Mouse (Mus musculus): ENCODE measurements around the gene Efs. TPM values are rescaled to one million over a fixed set of nuclear protein-coding genes. Genes with fewer than 3 reads are reported as not detected.
"Not testable (repeated sequence)": the region's sequence is repeated elsewhere in the genome, so short reads cannot be mapped to it uniquely, and the experiment has no call there.

The Efs gene
- 10 to 100 TPM; 13.2 to 13.9 TPM for total RNA-seq (2021)
- long read RNA-seq, experiment 1, transcript Efs-201 (6 exons, 2,705 nt), result major isoform, 5 of 9 reads
- long read RNA-seq, experiment 1, partial matches to known transcripts, result 2 of 9 reads
- long read RNA-seq, experiment 1, other reads (novel, unspliced or antisense), result 2 of 9 reads
- long read RNA-seq, experiment 2, partial matches to known transcripts, result 4 of 10 reads
- long read RNA-seq, experiment 2, other reads (novel, unspliced or antisense), result 1 of 10 reads

GRCm38 (mm10) chr14:54925349-54926342 lies at the start of gene Efs:
Gene Efs (minus strand): TSS chr14:54926126.
- peak in 1 of 2 experiments; percentile 15 for DNase-seq (ENCODE audit: low spot score in 2 of 2)

- DNase-seq (ENCODE audit: low spot score in 2 of 2), result no peak
These were observed 48.3 kb upstream of the Efs start for GRCm38 (mm10) chr14:54974068-54974791.

GRCm38 (mm10) chr14:54972786-54973185 lies 46.9 kb upstream of the Efs start:
- not testable (repeated sequence) for DNase-seq (ENCODE audit: low spot score in 2 of 2)

GRCm38 (mm10) chr14:54968344-54968743 lies 42.4 kb upstream of the Efs start:
- DNase-seq (ENCODE audit: low spot score in 2 of 2), result no peak

- no peak for DNase-seq (ENCODE audit: low spot score in 2 of 2)
These were observed 41.9 kb upstream of the Efs start for GRCm38 (mm10) chr14:54967874-54968273.

GRCm38 (mm10) chr14:54966320-54966977 lies 40.5 kb upstream of the Efs start, which contains the start of gene Myh6:
Gene Myh6 (minus strand): TSS chr14:54966927.
- no peak for DNase-seq (ENCODE audit: low spot score in 2 of 2)

- no peak for DNase-seq (ENCODE audit: low spot score in 2 of 2)
These were observed 39.7 kb upstream of the Efs start for GRCm38 (mm10) chr14:54965631-54966030.

- no peak for DNase-seq (ENCODE audit: low spot score in 2 of 2)
These were observed 39.1 kb upstream of the Efs start for GRCm38 (mm10) chr14:54965044-54965443.

GRCm38 (mm10) chr14:54963727-54964126 lies 37.8 kb upstream of the Efs start:
- DNase-seq (ENCODE audit: low spot score in 2 of 2), result no peak

GRCm38 (mm10) chr14:54962714-54963113 lies 36.8 kb upstream of the Efs start:
- DNase-seq (ENCODE audit: low spot score in 2 of 2), result no peak

- no peak for DNase-seq (ENCODE audit: low spot score in 2 of 2)
These were observed 35.6 kb upstream of the Efs start for GRCm38 (mm10) chr14:54961487-54961886.

GRCm38 (mm10) chr14:54960769-54961168 lies 34.8 kb upstream of the Efs start:
- no peak for DNase-seq (ENCODE audit: low spot score in 2 of 2)

- DNase-seq (ENCODE audit: low spot score in 2 of 2), result not testable (repeated sequence)
These were observed 34.1 kb upstream of the Efs start for GRCm38 (mm10) chr14:54959853-54960613.

GRCm38 (mm10) chr14:54959197-54959596 lies 33.3 kb upstream of the Efs start:
- DNase-seq (ENCODE audit: low spot score in 2 of 2), result no peak

GRCm38 (mm10) chr14:54958503-54958902 lies 32.6 kb upstream of the Efs start:
- no peak for DNase-seq (ENCODE audit: low spot score in 2 of 2)

- no peak for DNase-seq (ENCODE audit: low spot score in 2 of 2)
These were observed 30.6 kb upstream of the Efs start for GRCm38 (mm10) chr14:54956533-54956932.

- DNase-seq (ENCODE audit: low spot score in 2 of 2), result no peak
These were observed 29.6 kb upstream of the Efs start for GRCm38 (mm10) chr14:54955481-54955880.

GRCm38 (mm10) chr14:54954474-54954873 lies 28.5 kb upstream of the Efs start:
- DNase-seq (ENCODE audit: low spot score in 2 of 2), result no peak

GRCm38 (mm10) chr14:54953664-54954206 lies 27.8 kb upstream of the Efs start:
- DNase-seq (ENCODE audit: low spot score in 2 of 2), result no peak

GRCm38 (mm10) chr14:54951587-54951986 lies 25.7 kb upstream of the Efs start:
- DNase-seq (ENCODE audit: low spot score in 2 of 2), result no peak
